Mouse (Mus musculus): Measurements from ENCODE around the gene Gba. TPM values are rescaled to one million over a fixed set of nuclear protein-coding genes. Genes with fewer than 3 reads are reported as not detected.
A peak's percentile ranks its signal among the peaks of the same experiment; 100 is the strongest.

The Gba gene
- total and polyA plus RNA-seq, 2 experiments = 24.1 to 36.6 TPM

- Histone ChIP-seq H3K27ac (replicated peaks; ENCODE audit: insufficient read depth, low read depth, low read length) (peak within 1 kb of the TSS; percentile 75), H3K79me2 (ENCODE audit: control insufficient read depth, insufficient read depth, low read length) (no peaks in the 10 kb centered on the region), H3K27me3 (ENCODE audit: control insufficient read depth, insufficient read depth, low read length) (no peaks in the 10 kb centered on the region), H3K4me3 (ENCODE audit: insufficient read depth, low read depth, low read length) (peak within 1 kb of the TSS; percentile 74), H3K36me3 (ENCODE audit: control insufficient read depth, insufficient read depth, low read length) (no peaks in the 10 kb centered on the region), H3K9ac (ENCODE audit: low read depth, low read length) (peak within 1 kb of the TSS; percentile 82), H3K4me1 (ENCODE audit: control insufficient read depth, insufficient read depth, low read length) (peaks cover 15% of the 10 kb centered on the region)
- TF ChIP-seq POLR2A (IDR thresholded peaks at IDR 0.05; ENCODE audit: extremely low read depth, insufficient read depth, low read length) (no peak), CTCF (IDR thresholded peaks at IDR 0.05; ENCODE audit: low read depth, low read length) (no peak)
- no peak for DNase-seq (ENCODE audit: extremely low read depth, low read depth, low spot score)
- WGBS = 6% methylated on average over 20 of the region's 20 CpGs
These were observed 43.0 kb downstream of the Gba start, which contains the start of gene Krtcap2 for GRCm38 (mm10) chr3:89245688-89246171. Gene Krtcap2 (plus strand): TSS chr3:89245966.

GRCm38 (mm10) chr3:89246261-89247100 lies 43.8 kb downstream of the Gba start, which contains the start of gene Trim46:
Gene Trim46 (minus strand): TSS chr3:89246309.
- WGBS = under 1% methylated on average over 42 of the region's 42 CpGs
- Histone ChIP-seq H3K9ac (ENCODE audit: low read depth, low read length) (peak within 1 kb of the TSS; percentile 82), H3K4me3 (ENCODE audit: insufficient read depth, low read depth, low read length) (peak within 1 kb of the TSS; percentile 74), H3K79me2 (ENCODE audit: control insufficient read depth, insufficient read depth, low read length) (no peaks in the 10 kb centered on the region), H3K27ac (replicated peaks; ENCODE audit: insufficient read depth, low read depth, low read length) (peak within 1 kb of the TSS; percentile 75), H3K4me1 (ENCODE audit: control insufficient read depth, insufficient read depth, low read length) (peaks cover 19% of the 10 kb centered on the region), H3K27me3 (ENCODE audit: control insufficient read depth, insufficient read depth, low read length) (no peaks in the 10 kb centered on the region), H3K36me3 (ENCODE audit: control insufficient read depth, insufficient read depth, low read length) (no peaks in the 10 kb centered on the region)
- DNase-seq (ENCODE audit: extremely low read depth, low read depth, low spot score) = peak; percentile 73
- 0 out of 2 replicates have a peak, but pooled peaks have one; percentile 25 for TF ChIP-seq POLR2A (IDR thresholded peaks at IDR 0.05; ENCODE audit: extremely low read depth, insufficient read depth, low read length)
- peak; percentile 95 for TF ChIP-seq CTCF (IDR thresholded peaks at IDR 0.05; ENCODE audit: low read depth, low read length)

GRCm38 (mm10) chr3:89247466-89247865 lies 44.7 kb downstream of the Gba start:
- Histone ChIP-seq H3K4me3 (ENCODE audit: insufficient read depth, low read depth, low read length) (no peak overlapping the region), H3K27me3 (ENCODE audit: control insufficient read depth, insufficient read depth, low read length) (no peaks in the 10 kb centered on the region), H3K4me1 (ENCODE audit: control insufficient read depth, insufficient read depth, low read length) (peaks cover 15% of the 10 kb centered on the region), H3K9ac (ENCODE audit: low read depth, low read length) (no peak overlapping the region), H3K36me3 (ENCODE audit: control insufficient read depth, insufficient read depth, low read length) (no peaks in the 10 kb centered on the region), H3K79me2 (ENCODE audit: control insufficient read depth, insufficient read depth, low read length) (no peaks in the 10 kb centered on the region), H3K27ac (replicated peaks; ENCODE audit: insufficient read depth, low read depth, low read length) (no peak overlapping the region)
- 80% methylated on average over 4 of the region's 4 CpGs for WGBS
- DNase-seq (ENCODE audit: extremely low read depth, low read depth, low spot score) = no peak
- TF ChIP-seq CTCF (IDR thresholded peaks at IDR 0.05; ENCODE audit: low read depth, low read length) (no peak), POLR2A (IDR thresholded peaks at IDR 0.05; ENCODE audit: extremely low read depth, insufficient read depth, low read length) (no peak)

GRCm38 (mm10) chr3:89250435-89251040 lies 47.8 kb downstream of the Gba start:
- no peak overlapping the region for H3K4me3 ChIP-seq (ENCODE audit: insufficient read depth, low read depth, low read length)
- H3K9ac ChIP-seq (ENCODE audit: low read depth, low read length) = no peak overlapping the region
- H3K27me3 ChIP-seq (ENCODE audit: control insufficient read depth, insufficient read depth, low read length) = no peaks in the 10 kb centered on the region
- TF ChIP-seq POLR2A (IDR thresholded peaks at IDR 0.05; ENCODE audit: extremely low read depth, insufficient read depth, low read length) (no peak), CTCF (IDR thresholded peaks at IDR 0.05; ENCODE audit: low read depth, low read length) (peak; percentile 90)
- H3K79me2 ChIP-seq (ENCODE audit: control insufficient read depth, insufficient read depth, low read length) = no peaks in the 10 kb centered on the region
- H3K27ac ChIP-seq (replicated peaks; ENCODE audit: insufficient read depth, low read depth, low read length) = no peak overlapping the region
- H3K36me3 ChIP-seq (ENCODE audit: control insufficient read depth, insufficient read depth, low read length) = no peaks in the 10 kb centered on the region
- peak; percentile 64 for DNase-seq (ENCODE audit: extremely low read depth, low read depth, low spot score)
- peaks cover 13% of the 10 kb centered on the region for H3K4me1 ChIP-seq (ENCODE audit: control insufficient read depth, insufficient read depth, low read length)
- 22% methylated on average over 7 of the region's 7 CpGs for WGBS

GRCm38 (mm10) chr3:89251365-89251895 lies 48.7 kb downstream of the Gba start:
- WGBS = 16% methylated on average over 17 of the region's 17 CpGs
- no peaks in the 10 kb centered on the region for H3K27me3 ChIP-seq (ENCODE audit: control insufficient read depth, insufficient read depth, low read length)
- H3K9ac ChIP-seq (ENCODE audit: low read depth, low read length) = no peak overlapping the region
- no peak for DNase-seq (ENCODE audit: extremely low read depth, low read depth, low spot score)
- H3K27ac ChIP-seq (replicated peaks; ENCODE audit: insufficient read depth, low read depth, low read length) = no peak overlapping the region
- H3K36me3 ChIP-seq (ENCODE audit: control insufficient read depth, insufficient read depth, low read length) = no peaks in the 10 kb centered on the region
- no peak overlapping the region for H3K4me3 ChIP-seq (ENCODE audit: insufficient read depth, low read depth, low read length)
- TF ChIP-seq CTCF (IDR thresholded peaks at IDR 0.05; ENCODE audit: low read depth, low read length) (no peak), POLR2A (IDR thresholded peaks at IDR 0.05; ENCODE audit: extremely low read depth, insufficient read depth, low read length) (no peak)
- H3K4me1 ChIP-seq (ENCODE audit: control insufficient read depth, insufficient read depth, low read length) = peaks cover 13% of the 10 kb centered on the region
- H3K79me2 ChIP-seq (ENCODE audit: control insufficient read depth, insufficient read depth, low read length) = no peaks in the 10 kb centered on the region
